Mouse (Mus musculus) hindbrain, embryonic 16.5 days (tissue): ENCODE measurements around the gene Gm34302. TPM values are rescaled to one million over a fixed set of nuclear protein-coding genes. Genes with fewer than 3 reads are reported as not detected.

Experiments used
- ATAC-seq: fragments of 200-750 bp; cut with Nextera tagmentation; 2 replicates; pipeline ENCODE4 v1.8.0; 2017; ENCODE audit warnings: moderate TSS enrichment, moderate library complexity
- H3K27ac ChIP-seq: fragments of 300-500 bp; sonication (generic); 2 replicates; pipeline ENCODE4 v1.5.1; 2014; ENCODE audit warnings: low read depth, mild to moderate bottlenecking, control low read depth, low read length, moderate library complexity
- H3K27me3 ChIP-seq: fragments of 300-500 bp; sonication (generic); replicated peaks from 2 replicates; pipeline ENCODE4 v1.6.1; 2014; ENCODE audit warnings: low read length; ENCODE audit not compliant: control insufficient read depth, insufficient read depth
- H3K36me3 ChIP-seq: fragments of 300-500 bp; sonication (generic); 2 replicates; pipeline ENCODE4 v1.6.1; 2014; ENCODE audit warnings: mild to moderate bottlenecking, low read length, moderate library complexity, mixed read lengths; ENCODE audit not compliant: control insufficient read depth, insufficient read depth
- H3K4me1 ChIP-seq: fragments of 300-500 bp; sonication (generic); 2 replicates; pipeline ENCODE4 v1.6.1; 2014; ENCODE audit warnings: low read depth, low read length; ENCODE audit not compliant: control insufficient read depth, insufficient read depth
- H3K4me2 ChIP-seq: fragments of 300-500 bp; sonication (generic); 2 replicates; pipeline ENCODE4 v1.6.1; 2014; ENCODE audit warnings: mild to moderate bottlenecking, low read length, control low read depth, moderate library complexity
- H3K4me3 ChIP-seq: fragments of 300-500 bp; sonication (generic); 2 replicates; pipeline ENCODE4 v1.5.1; 2014; ENCODE audit warnings: mild to moderate bottlenecking, low read length, control low read depth, moderate library complexity
- H3K9ac ChIP-seq: fragments of 300-500 bp; sonication (generic); 2 replicates; pipeline ENCODE4 v1.6.1; 2014; ENCODE audit warnings: low read depth, mild to moderate bottlenecking, control low read depth, low read length, moderate library complexity
- H3K9me3 ChIP-seq: fragments of 300-500 bp; sonication (generic); 2 replicates; pipeline ENCODE4 v1.6.1; 2014; ENCODE audit warnings: mild to moderate bottlenecking, low read length, moderate library complexity; ENCODE audit not compliant: control insufficient read depth
- WGBS: fragments of 180-500 bp; shearing (Covaris S2); extraction: QIAGEN DNeasy Blood & Tissue Kit; methylation state at CpG from one replicate; pipeline ENCODE4 v1.1.7; 2014; 5-methylcytosine and 5-hydroxymethylcytosine counted together
- polyA plus RNA-seq: library from polyadenylated mRNA; unstranded; fragments of >200 nt; fragmentation: Nextera tagmentation; extraction: Ambion mirVana; gene quantifications from 2 replicates; pipeline ENCODE4 v1.2.1, GENCODE M21; 2015

Gene Gm34302
- polyA plus RNA-seq, 1 experiment from 2014 or later, result not detected

DNA sequence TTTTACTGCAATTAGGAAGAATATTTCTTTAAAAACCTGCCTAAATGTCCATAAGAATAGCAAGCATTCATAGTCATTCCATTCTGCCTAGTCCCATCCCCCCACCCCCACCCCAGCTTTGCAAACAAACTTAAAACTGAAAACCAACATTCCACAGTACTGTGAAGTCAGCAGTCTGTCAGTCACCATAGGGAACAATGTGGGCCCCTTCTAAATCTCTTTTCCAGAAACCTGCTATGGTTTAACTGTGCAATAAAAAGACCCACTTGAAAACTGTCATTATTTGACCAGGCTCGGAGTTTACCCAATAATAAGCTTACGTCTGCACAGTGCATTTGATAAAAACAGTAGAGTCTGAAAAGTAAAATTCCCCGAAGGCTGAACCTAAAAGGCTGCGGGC, 9.9 kb upstream of the Gm34302 start:
- H3K4me3 ChIP-seq, result no peak overlapping the region
- no peaks in the 10 kb centered on the region for H3K4me1 ChIP-seq
- no peak overlapping the region for H3K9ac ChIP-seq
- no peak overlapping the region for H3K27ac ChIP-seq
- no peak for ATAC-seq
- H3K9me3 ChIP-seq, result no peaks in the 10 kb centered on the region
- no peak overlapping the region for H3K4me2 ChIP-seq
- WGBS, result 65% methylated on average over 4 of the region's 4 CpGs
- no peaks in the 10 kb centered on the region for H3K36me3 ChIP-seq
- H3K27me3 ChIP-seq, result no peaks in the 10 kb centered on the region

DNA sequence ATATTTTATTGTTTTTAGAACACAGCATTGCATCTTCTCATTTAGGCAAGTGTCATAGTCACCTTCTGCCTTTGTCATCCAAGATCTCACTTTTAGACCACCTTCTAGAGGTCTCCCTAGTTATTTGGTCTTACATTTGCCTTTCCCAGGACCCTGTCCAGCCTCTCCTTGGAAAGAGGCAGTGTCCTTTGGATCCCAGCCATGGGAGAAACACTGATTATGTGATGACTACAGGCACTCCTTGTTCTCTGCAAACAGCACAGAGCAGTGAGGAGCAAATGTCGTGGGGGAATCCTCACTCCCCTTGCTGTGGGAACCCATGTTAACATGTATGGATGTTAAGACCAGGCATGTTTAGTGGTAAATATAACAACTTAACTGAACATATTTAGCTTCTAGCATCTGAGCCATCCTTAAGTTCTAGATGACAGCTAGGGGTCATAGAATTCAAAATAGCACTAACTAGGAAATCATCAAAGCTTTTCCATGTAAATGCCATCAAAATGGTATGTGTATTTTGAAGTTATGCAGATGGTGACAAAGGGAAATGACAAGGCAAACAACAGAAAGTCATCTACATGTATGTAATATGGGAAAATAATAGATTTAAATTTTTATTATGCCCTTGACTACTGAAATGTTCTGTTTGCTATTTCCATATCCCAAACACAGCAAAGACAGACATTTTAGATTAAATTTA, 43.1 kb downstream of the Gm34302 start:
- Histone ChIP-seq H3K36me3 (no peaks in the 10 kb centered on the region), H3K9ac (no peak overlapping the region), H3K27ac (no peak overlapping the region), H3K27me3 (no peaks in the 10 kb centered on the region), H3K4me1 (no peaks in the 10 kb centered on the region), H3K9me3 (no peaks in the 10 kb centered on the region), H3K4me3 (no peak overlapping the region), H3K4me2 (no peak overlapping the region)
- no peak for ATAC-seq
- 75% methylated on average over 1 of the region's 1 CpGs for WGBS

DNA sequence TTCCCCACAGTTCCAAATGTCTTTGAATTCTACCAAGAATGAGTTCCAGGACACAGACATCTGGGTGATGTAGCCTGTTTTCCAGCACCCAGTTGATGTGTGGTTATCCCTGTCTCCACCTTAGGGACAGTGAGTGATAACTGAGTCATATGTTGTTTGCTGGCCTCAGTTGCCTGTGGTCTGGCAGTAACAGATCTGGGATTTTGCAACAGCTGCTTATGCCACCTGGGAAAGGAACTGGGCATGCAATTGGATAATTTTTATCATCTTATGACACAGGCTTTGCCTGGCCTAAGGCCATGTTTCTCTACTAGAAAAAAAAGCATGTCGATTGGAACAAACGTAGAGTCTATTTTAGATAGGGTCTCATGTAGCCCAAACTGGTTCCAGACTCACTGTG, 43.9 kb downstream of the Gm34302 start:
- no peaks in the 10 kb centered on the region for H3K4me1 ChIP-seq
- no peaks in the 10 kb centered on the region for H3K9me3 ChIP-seq
- H3K4me2 ChIP-seq, result no peak overlapping the region
- 88% methylated on average over 2 of the region's 2 CpGs for WGBS
- H3K27me3 ChIP-seq, result no peaks in the 10 kb centered on the region
- no peak overlapping the region for H3K27ac ChIP-seq
- no peak for ATAC-seq
- H3K4me3 ChIP-seq, result no peak overlapping the region
- no peaks in the 10 kb centered on the region for H3K36me3 ChIP-seq
- H3K9ac ChIP-seq, result no peak overlapping the region

DNA sequence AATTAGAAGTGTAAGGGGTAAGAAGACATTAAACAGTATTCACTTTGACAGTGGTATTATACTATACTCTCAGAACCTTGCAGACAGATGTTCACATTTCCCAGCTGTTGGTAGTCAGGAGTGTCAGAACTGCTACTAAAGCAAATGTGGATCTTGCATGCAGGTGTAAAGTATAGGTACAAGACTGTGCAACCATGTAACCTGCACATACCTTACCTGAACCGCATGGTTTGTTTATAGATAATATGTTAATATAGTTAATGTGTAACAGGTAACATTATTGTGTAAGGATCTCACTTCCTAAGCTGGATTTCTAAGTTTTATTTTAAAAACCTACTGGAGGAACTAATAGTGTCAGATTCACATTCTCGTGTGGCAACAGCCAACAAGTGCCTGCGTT, 44.8 kb downstream of the Gm34302 start:
- Histone ChIP-seq H3K9ac (no peak overlapping the region), H3K4me2 (no peak overlapping the region), H3K36me3 (no peaks in the 10 kb centered on the region), H3K9me3 (no peaks in the 10 kb centered on the region), H3K27ac (no peak overlapping the region), H3K4me3 (no peak overlapping the region), H3K4me1 (no peaks in the 10 kb centered on the region), H3K27me3 (no peaks in the 10 kb centered on the region)
- no peak for ATAC-seq
- 94% methylated on average over 3 of the region's 3 CpGs for WGBS

Other genes with a start within 250 kb of the Gm34302 start
- 2.9 and 3.6 TPM in 2 replicates for gene Mme, start 242.3 kb downstream of the Gm34302 start, polyA plus RNA-seq